Mouse (Mus musculus): ENCODE results near the gene Mlip. TPM values are rescaled to one million over a fixed set of nuclear protein-coding genes. Genes with fewer than 3 reads are reported as not detected.
"Not testable (repeated sequence)": the region's sequence is repeated elsewhere in the genome, so short reads cannot be mapped to it uniquely, and the experiment has no call there.

Mlip gene
- polyA plus RNA-seq, 1 experiment from 2014 or later: 0.32 TPM

GRCm38 (mm10) chr9:77379625-77380024 is 26.9 kb upstream of the Mlip start:
- Histone ChIP-seq H3K4me2 (replicated peaks; ENCODE audit: low read depth) (no peak overlapping the region), H3K4me3 (ENCODE audit: low read depth, low read length) (no peak overlapping the region), H3K9me3 (ENCODE audit: control insufficient read depth, low read length) (no peaks in the 10 kb centered on the region), H3K4me1 (replicated peaks; ENCODE audit: control insufficient read depth, insufficient read depth) (no peaks in the 10 kb centered on the region), H3K9ac (ENCODE audit: low read length) (no peak overlapping the region), H3K36me3 (ENCODE audit: control insufficient read depth, insufficient read depth, low read length) (no peaks in the 10 kb centered on the region), H3K27ac (replicated peaks) (no peak overlapping the region), H3K27me3 (ENCODE audit: control insufficient read depth, insufficient read depth, low read length) (no peaks in the 10 kb centered on the region)
- TF ChIP-seq EP300 (optimal IDR thresholded peaks at IDR 0.05) (no peak), CTCF (IDR thresholded peaks at IDR 0.05; ENCODE audit: low read depth) (peak; percentile 79)
- no peak for ATAC-seq (ENCODE audit: low FRiP score, low TSS enrichment)
- 34% methylated on average over 5 of the region's 5 CpGs for WGBS
- DNase-seq (ENCODE audit: low spot score): peak; percentile 84

GRCm38 (mm10) chr9:77377696-77378095 is 24.9 kb upstream of the Mlip start:
- Histone ChIP-seq H3K4me2 (replicated peaks; ENCODE audit: low read depth) (no peak overlapping the region), H3K27ac (replicated peaks) (no peak overlapping the region), H3K4me3 (ENCODE audit: low read depth, low read length) (no peak overlapping the region), H3K27me3 (ENCODE audit: control insufficient read depth, insufficient read depth, low read length) (no peaks in the 10 kb centered on the region), H3K9me3 (ENCODE audit: control insufficient read depth, low read length) (no peaks in the 10 kb centered on the region), H3K9ac (ENCODE audit: low read length) (no peak overlapping the region), H3K36me3 (ENCODE audit: control insufficient read depth, insufficient read depth, low read length) (no peaks in the 10 kb centered on the region), H3K4me1 (replicated peaks; ENCODE audit: control insufficient read depth, insufficient read depth) (no peaks in the 10 kb centered on the region)
- ATAC-seq (ENCODE audit: low FRiP score, low TSS enrichment) (no peak), DNase-seq (ENCODE audit: low spot score) (no peak)
- WGBS: 66% methylated on average over 10 of the region's 10 CpGs
- TF ChIP-seq CTCF (IDR thresholded peaks at IDR 0.05; ENCODE audit: low read depth) (no peak), EP300 (optimal IDR thresholded peaks at IDR 0.05) (no peak)

- 67% methylated on average over 10 of the region's 10 CpGs for WGBS
- ATAC-seq (ENCODE audit: low FRiP score, low TSS enrichment) (no peak), DNase-seq (ENCODE audit: low spot score) (peak; percentile 20)
- Histone ChIP-seq H3K4me2 (replicated peaks; ENCODE audit: low read depth) (no peak overlapping the region), H3K27ac (replicated peaks) (no peak overlapping the region), H3K4me1 (replicated peaks; ENCODE audit: control insufficient read depth, insufficient read depth) (no peaks in the 10 kb centered on the region), H3K9ac (ENCODE audit: low read length) (no peak overlapping the region), H3K27me3 (ENCODE audit: control insufficient read depth, insufficient read depth, low read length) (no peaks in the 10 kb centered on the region), H3K36me3 (ENCODE audit: control insufficient read depth, insufficient read depth, low read length) (no peaks in the 10 kb centered on the region), H3K4me3 (ENCODE audit: low read depth, low read length) (no peak overlapping the region), H3K9me3 (ENCODE audit: control insufficient read depth, low read length) (no peaks in the 10 kb centered on the region)
- peak; percentile 68 for TF ChIP-seq CTCF (IDR thresholded peaks at IDR 0.05; ENCODE audit: low read depth)
- TF ChIP-seq EP300 (optimal IDR thresholded peaks at IDR 0.05): no peak
Observed at GRCm38 (mm10) chr9:77377082-77377481, 24.3 kb upstream of the Mlip start.

GRCm38 (mm10) chr9:77376561-77376960 is 23.8 kb upstream of the Mlip start:
- WGBS: 87% methylated on average over 7 of the region's 7 CpGs
- H3K4me3 ChIP-seq (ENCODE audit: low read depth, low read length): no peak overlapping the region
- no peaks in the 10 kb centered on the region for H3K4me1 ChIP-seq (replicated peaks; ENCODE audit: control insufficient read depth, insufficient read depth)
- no peak for ATAC-seq (ENCODE audit: low FRiP score, low TSS enrichment)
- DNase-seq (ENCODE audit: low spot score): no peak
- no peak overlapping the region for H3K4me2 ChIP-seq (replicated peaks; ENCODE audit: low read depth)
- H3K9ac ChIP-seq (ENCODE audit: low read length): no peak overlapping the region
- TF ChIP-seq EP300 (optimal IDR thresholded peaks at IDR 0.05) (no peak), CTCF (IDR thresholded peaks at IDR 0.05; ENCODE audit: low read depth) (no peak)
- no peaks in the 10 kb centered on the region for H3K27me3 ChIP-seq (ENCODE audit: control insufficient read depth, insufficient read depth, low read length)
- H3K36me3 ChIP-seq (ENCODE audit: control insufficient read depth, insufficient read depth, low read length): no peaks in the 10 kb centered on the region
- H3K9me3 ChIP-seq (ENCODE audit: control insufficient read depth, low read length): no peaks in the 10 kb centered on the region
- H3K27ac ChIP-seq (replicated peaks): no peak overlapping the region

DNA sequence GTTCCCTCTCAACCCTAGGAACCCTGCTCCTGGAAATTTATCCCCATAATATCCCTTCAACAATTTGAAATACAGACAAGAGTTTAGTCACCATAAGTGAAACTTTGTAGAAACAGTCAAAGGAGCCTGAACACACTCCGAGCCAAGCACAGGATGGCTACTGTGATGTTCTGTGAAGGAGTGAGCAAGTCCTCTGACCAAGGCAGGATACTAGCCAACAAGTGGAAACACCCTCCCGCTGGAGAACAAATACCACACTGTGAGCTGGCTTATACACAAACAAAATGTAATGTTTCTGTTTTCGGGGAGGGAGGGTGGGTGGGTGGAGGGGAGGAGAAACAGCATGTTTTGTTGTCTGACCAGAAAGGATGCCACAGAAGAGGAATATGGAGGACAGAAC is 17.9 kb upstream of the Mlip start:
- DNase-seq (ENCODE audit: low spot score) (no peak), ATAC-seq (ENCODE audit: low FRiP score, low TSS enrichment) (no peak)

GRCm38 (mm10) chr9:77369262-77369661 is 16.5 kb upstream of the Mlip start:
- H3K9me3 ChIP-seq (ENCODE audit: control insufficient read depth, low read length): no peaks in the 10 kb centered on the region
- 82% methylated on average over 9 of the region's 9 CpGs for WGBS
- no peaks in the 10 kb centered on the region for H3K4me1 ChIP-seq (replicated peaks; ENCODE audit: control insufficient read depth, insufficient read depth)
- no peak overlapping the region for H3K9ac ChIP-seq (ENCODE audit: low read length)
- H3K36me3 ChIP-seq (ENCODE audit: control insufficient read depth, insufficient read depth, low read length): no peaks in the 10 kb centered on the region
- no peaks in the 10 kb centered on the region for H3K27me3 ChIP-seq (ENCODE audit: control insufficient read depth, insufficient read depth, low read length)
- H3K27ac ChIP-seq (replicated peaks): no peak overlapping the region
- TF ChIP-seq EP300 (optimal IDR thresholded peaks at IDR 0.05): no peak
- TF ChIP-seq CTCF (IDR thresholded peaks at IDR 0.05; ENCODE audit: low read depth): no peak
- DNase-seq (ENCODE audit: low spot score) (no peak), ATAC-seq (ENCODE audit: low FRiP score, low TSS enrichment) (no peak)
- H3K4me3 ChIP-seq (ENCODE audit: low read depth, low read length): no peak overlapping the region
- no peak overlapping the region for H3K4me2 ChIP-seq (replicated peaks; ENCODE audit: low read depth)

More for the DNA sequence above, 17.9 kb upstream of the Mlip start:
- H3K27me3 ChIP-seq (ENCODE audit: control insufficient read depth, insufficient read depth, low read length): no peaks in the 10 kb centered on the region
- no peak overlapping the region for H3K4me2 ChIP-seq (replicated peaks; ENCODE audit: low read depth)
- H3K36me3 ChIP-seq (ENCODE audit: control insufficient read depth, insufficient read depth, low read length): no peaks in the 10 kb centered on the region
- H3K9ac ChIP-seq (ENCODE audit: low read length): no peak overlapping the region
- no peak for TF ChIP-seq EP300 (optimal IDR thresholded peaks at IDR 0.05)
- WGBS: 69% methylated on average over 3 of the region's 3 CpGs
- H3K9me3 ChIP-seq (ENCODE audit: control insufficient read depth, low read length): no peaks in the 10 kb centered on the region
- no peak overlapping the region for H3K27ac ChIP-seq (replicated peaks)
- no peaks in the 10 kb centered on the region for H3K4me1 ChIP-seq (replicated peaks; ENCODE audit: control insufficient read depth, insufficient read depth)
- no peak overlapping the region for H3K4me3 ChIP-seq (ENCODE audit: low read depth, low read length)

DNA sequence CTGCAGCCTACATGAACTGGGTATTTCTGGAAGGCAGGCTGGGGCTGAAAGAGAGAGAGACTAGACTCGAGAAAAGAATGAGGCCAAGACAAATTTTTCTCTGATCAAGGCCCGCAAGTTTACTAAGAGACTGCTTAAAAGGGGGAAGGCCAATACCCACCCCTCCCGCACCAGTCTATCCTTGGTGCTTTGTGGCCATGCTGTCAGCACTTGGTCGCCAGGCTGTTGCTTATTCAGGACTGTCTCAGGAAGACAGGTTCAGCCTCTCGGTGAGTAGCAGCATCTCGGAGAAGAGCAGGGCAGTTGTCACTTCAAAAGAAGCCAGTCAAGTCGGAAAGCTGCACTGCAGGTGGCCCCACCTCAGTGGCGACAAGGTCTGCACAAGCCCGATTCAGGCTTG is 11.9 kb upstream of the Mlip start:
- not testable (repeated sequence) for H3K9me3 ChIP-seq (ENCODE audit: control insufficient read depth, low read length); H3K9ac ChIP-seq (ENCODE audit: low read length); H3K4me2 ChIP-seq (replicated peaks; ENCODE audit: low read depth); DNase-seq (ENCODE audit: low spot score); H3K4me1 ChIP-seq (replicated peaks; ENCODE audit: control insufficient read depth, insufficient read depth); H3K27me3 ChIP-seq (ENCODE audit: control insufficient read depth, insufficient read depth, low read length); H3K36me3 ChIP-seq (ENCODE audit: control insufficient read depth, insufficient read depth, low read length); H3K4me3 ChIP-seq (ENCODE audit: low read depth, low read length); ATAC-seq (ENCODE audit: low FRiP score, low TSS enrichment); H3K27ac ChIP-seq (replicated peaks)
- 72% methylated on average over 9 of the region's 9 CpGs for WGBS
